Mouse (Mus musculus): ENCODE data around the gene Grid1.

DNA sequence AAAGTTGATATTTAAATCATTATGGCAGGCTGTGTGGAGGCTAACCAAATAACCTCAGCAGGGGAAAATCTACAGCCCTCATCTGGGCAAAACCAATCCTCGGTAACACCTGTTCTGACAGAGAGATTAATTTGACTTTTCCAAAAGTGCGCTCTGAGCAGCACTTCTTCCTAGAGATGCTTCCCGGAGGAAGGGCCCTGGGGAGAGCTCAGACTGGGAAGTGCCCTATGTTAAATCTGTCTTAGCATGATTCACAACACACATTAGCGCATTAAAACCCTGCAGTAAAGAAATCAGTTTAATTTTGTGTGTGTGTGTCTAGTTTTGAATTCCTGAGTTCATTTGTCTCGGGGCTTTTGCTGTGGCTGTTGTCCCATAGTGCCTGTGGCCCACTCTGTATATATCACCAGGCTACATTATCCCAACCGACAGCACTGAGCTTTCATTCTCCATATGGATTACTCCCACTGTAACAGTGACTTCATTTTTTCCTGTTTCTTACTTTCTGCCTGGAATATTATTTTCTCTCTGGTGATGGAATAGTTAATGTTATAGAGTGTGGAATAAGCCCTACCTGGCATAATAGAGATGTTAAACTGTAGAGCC lies 536.7 kb downstream of the Grid1 start:
- no peak for TF ChIP-seq CTCF (IDR thresholded peaks at IDR 0.05; ENCODE audit: low read depth, low read length)
- TF ChIP-seq POLR2A (IDR thresholded peaks at IDR 0.05; ENCODE audit: extremely low read depth, insufficient read depth, low read length): no peak
